Mouse (Mus musculus): ENCODE data around the gene Heg1. TPM values are rescaled to one million over a fixed set of nuclear protein-coding genes. Genes with fewer than 3 reads are reported as not detected.

The Heg1 gene
- polyA plus RNA-seq, 1 experiment, result 23.4 TPM

DNA sequence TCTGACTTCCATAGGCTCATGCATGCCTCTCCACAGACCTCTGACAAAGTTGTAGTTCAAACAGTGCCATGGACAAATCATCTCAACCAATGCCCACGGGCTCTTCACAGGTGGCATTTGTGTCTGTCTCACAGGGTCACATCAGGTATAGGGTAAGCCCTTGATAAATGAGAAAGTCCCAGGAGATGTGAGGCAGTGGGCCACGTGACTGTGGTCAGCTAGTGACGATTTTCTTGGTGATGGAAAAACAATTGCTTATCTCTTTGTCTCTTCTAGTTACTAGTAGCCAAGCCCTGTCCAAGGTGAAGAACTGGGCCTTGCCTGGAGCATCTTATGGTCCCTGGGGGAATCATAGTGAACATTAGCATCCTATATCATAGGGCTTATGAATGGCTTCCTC lies 112.6 kb downstream of the Heg1 start:
- TF ChIP-seq CTCF (IDR thresholded peaks at IDR 0.05; ENCODE audit: borderline replicate concordance, extremely low read depth, insufficient read depth, insufficient read length), result no peak
- no peak for TF ChIP-seq POLR2A (IDR thresholded peaks at IDR 0.05; ENCODE audit: borderline replicate concordance, extremely low read depth, insufficient read depth, insufficient read length, poor library complexity, severe bottlenecking)
- no peak for DNase-seq (ENCODE audit: low read depth)

DNA sequence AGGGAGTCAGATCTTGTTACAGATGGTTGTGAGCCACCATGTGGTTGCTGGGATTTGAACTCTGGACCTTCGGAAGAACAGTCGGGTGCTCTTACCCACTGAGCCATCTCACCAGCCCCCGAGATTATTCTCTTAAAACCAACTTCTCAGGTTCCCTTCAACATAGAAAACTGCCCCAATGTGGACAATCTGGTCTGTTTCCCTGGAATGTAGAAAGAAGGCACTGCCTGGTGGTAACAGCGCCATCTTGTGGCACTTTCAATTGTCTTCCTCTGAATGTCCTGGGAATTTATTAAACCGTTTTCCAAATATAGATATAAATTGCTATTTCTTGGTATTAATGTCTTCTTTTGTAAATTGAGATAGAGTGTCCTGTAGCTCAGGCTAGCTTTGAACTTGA lies 113.7 kb downstream of the Heg1 start:
- peak; percentile 73 for DNase-seq (ENCODE audit: low read depth)
- TF ChIP-seq CTCF (IDR thresholded peaks at IDR 0.05; ENCODE audit: borderline replicate concordance, extremely low read depth, insufficient read depth, insufficient read length) (peak; percentile 67; the same call in 1 of the 2 replicates), POLR2A (IDR thresholded peaks at IDR 0.05; ENCODE audit: borderline replicate concordance, extremely low read depth, insufficient read depth, insufficient read length, poor library complexity, severe bottlenecking) (no peak)

DNA sequence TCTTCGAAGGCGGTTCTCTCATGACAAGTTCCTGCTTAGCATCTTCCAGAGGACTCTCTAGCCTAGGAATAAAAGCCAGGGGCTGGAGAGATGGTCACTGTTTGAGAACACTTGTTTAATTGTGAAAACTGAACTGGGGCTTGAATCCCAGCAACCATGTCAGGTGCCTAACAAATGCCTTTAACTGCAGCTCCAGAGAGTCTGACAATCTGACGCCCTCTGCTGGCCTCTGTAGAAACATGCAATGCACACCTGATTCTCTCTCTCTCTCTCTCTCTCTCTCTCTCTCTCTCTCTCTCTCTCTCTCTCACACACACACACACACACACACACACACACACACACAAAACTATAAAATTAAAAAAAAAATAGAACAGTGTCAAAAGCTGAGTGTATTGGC lies 125.8 kb downstream of the Heg1 start:
- no peak for TF ChIP-seq POLR2A (IDR thresholded peaks at IDR 0.05; ENCODE audit: borderline replicate concordance, extremely low read depth, insufficient read depth, insufficient read length, poor library complexity, severe bottlenecking)
- peak; percentile 42; the same call in 1 of the 2 replicates for TF ChIP-seq CTCF (IDR thresholded peaks at IDR 0.05; ENCODE audit: borderline replicate concordance, extremely low read depth, insufficient read depth, insufficient read length)
- DNase-seq (ENCODE audit: low read depth), result no peak

DNA sequence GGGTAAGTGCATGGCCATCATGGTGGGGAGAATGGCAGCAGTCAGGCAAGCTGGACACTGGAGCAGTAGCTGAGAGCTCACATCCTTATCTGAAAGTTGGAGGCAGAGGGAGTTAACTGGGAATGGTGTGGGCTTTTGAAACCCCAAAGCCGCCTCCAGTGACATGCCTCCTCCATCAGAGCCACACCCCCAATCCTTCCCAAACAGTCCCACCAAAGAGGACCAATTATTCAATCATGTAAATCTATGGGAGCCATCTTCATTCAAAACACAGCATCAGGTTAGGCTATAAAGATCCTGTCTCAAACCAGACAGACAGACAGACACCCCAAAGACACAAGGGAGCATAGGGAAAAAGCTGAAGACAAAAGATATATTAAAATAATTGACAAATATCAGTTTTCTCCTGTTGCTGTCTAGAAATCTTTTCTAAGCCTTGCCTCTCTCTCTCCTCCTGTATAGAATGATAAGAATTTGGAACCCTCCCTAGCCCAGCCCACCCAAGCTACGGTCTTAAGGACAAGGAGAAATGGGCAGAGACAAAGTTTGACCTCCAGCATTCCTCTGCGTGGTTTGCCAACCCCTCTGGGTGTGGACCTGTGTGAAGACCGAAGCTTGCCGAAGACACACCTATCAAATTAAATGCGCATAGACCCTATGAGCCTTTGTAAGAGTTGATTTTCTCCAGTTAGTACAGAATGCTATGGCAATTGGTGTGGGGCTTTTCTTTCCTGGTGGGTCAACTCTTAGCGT lies 134.4 kb downstream of the Heg1 start:
- DNase-seq (ENCODE audit: low read depth), result no peak
- TF ChIP-seq CTCF (IDR thresholded peaks at IDR 0.05; ENCODE audit: borderline replicate concordance, extremely low read depth, insufficient read depth, insufficient read length) (no peak), POLR2A (IDR thresholded peaks at IDR 0.05; ENCODE audit: borderline replicate concordance, extremely low read depth, insufficient read depth, insufficient read length, poor library complexity, severe bottlenecking) (no peak)

DNA sequence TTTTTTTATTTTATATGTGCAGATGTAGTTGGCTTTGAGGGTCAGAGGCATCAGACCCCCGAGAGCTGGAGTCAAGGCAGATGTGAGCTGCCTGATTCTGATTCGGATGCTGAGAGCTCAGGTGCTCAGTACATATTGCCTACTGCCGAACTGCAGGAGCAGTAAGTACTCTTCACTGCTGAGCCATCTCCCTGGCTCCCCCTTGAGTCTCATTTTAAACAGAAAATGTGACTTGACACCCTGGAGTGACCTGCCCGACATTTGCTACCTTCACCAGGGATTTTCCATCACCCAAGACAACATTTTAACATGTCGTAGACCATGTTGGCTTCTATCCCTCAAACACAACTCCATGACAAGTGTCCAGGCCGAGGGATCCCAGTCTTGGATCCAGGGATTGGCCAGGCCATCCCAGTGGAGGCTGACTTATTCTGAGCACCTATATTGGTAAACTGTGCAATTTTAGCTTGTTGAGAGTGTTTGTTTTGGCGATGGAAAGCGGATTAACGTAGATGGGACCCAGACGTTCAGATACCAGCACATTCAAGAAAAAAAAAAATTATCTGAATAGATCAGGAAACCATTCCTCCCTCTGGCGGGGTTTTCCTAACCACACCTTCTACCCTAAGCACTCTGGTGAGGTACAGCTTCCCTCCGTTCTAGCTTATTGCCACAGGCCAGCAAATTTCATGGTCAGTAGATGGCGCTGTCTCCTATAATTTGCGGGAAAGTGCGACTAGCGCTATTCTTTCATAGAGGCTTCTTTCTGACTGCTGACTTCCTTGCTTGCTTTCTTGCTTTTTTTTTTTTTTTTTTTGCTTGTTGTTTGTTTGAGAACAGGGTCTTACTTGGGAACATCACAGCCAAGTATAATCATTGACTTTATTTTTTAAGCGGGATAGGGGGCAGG lies 136.4 kb downstream of the Heg1 start:
- DNase-seq (ENCODE audit: low read depth), result peak; percentile 91
- TF ChIP-seq CTCF (IDR thresholded peaks at IDR 0.05; ENCODE audit: borderline replicate concordance, extremely low read depth, insufficient read depth, insufficient read length), result peak; percentile 85
- TF ChIP-seq POLR2A (IDR thresholded peaks at IDR 0.05; ENCODE audit: borderline replicate concordance, extremely low read depth, insufficient read depth, insufficient read length, poor library complexity, severe bottlenecking), result no peak

Other genes starting within 250 kb of the Heg1 start
- gene Slc12a8, start 167.0 kb upstream of the Heg1 start, polyA plus RNA-seq (2012; rRNA removed), result 0.75 and 1.1 TPM in 2 replicates
- 0.08 and 0.19 TPM in 2 replicates for gene Muc13, start 109.7 kb downstream of the Heg1 start, polyA plus RNA-seq (2012; rRNA removed)
- gene Itgb5, start 145.3 kb downstream of the Heg1 start, polyA plus RNA-seq (2012; rRNA removed), result 22.4 and 36.7 TPM in 2 replicates